Mouse (Mus musculus): Measurements from ENCODE around the gene Cacna2d3.

Gene Cacna2d3

DNA sequence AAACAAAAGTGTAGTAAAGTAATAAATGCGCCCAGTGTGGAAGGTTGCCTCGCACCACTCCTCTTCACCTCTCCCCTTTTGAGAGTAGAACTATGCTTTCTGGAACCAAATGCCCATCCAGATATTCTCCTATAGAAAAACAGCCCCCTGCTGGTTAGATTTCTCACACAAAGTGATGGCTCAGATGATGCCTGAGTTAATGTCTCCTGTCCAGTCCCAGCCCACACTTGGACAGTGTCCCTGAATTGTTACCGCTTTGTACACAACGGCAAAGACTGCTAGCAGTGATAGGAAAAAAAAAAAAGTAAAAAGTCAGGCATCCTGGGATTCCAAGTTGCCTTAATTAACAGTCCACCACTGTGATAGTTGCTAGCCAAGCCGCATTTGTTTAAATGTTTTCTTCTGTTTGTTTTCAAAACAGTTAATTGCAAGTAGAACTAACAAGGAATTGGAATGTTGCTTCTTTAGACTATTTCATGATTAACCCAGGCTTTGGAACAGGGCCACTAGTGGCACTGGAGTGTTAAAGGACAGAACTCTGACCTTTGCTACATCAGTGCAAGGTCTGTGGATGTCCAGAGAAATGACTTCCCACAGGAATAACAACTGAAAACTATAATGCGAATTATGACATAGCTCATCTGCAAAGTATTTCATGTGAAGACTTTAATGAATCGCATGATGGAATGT is 733.3 kb downstream of the Cacna2d3 start:
- no peak for DNase-seq

DNA sequence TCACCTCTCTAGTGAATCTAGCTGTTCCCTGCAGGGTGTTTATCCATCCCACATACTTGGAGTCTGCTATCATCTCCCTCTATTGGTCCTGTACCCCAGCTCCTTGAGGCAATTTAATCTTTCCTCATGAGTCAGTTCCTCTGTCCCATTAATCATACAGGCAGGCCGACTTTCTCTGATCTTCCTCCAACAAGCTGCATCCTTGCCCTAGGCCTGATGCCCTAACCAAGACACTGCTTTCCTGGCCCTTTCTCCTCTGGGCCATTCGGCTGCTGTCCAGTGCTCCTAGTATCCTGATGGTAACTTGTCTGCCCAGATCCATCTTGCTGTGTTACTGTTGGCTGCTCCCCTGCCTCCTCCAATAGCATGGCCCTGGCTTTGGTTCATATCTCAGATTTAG is 737.4 kb downstream of the Cacna2d3 start:
- DNase-seq, result no peak

DNA sequence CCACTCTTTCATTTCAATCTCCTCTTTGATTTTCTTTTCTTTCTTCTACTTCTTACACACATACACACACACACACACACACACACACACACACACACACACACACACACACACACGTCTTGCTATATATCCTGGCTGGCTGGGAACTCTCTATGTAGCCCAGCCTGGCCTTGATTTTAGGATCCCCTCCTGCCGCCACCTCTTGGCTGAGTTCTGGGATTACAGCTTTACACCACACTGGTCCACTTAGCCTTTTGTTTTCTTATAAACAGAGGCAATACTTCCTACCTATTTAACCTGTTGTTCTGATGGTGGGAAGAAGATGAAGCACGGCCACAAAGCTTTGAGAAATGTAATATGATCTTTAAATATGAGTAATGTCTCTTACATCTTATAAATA is 741.2 kb downstream of the Cacna2d3 start:
- DNase-seq, result no peak

DNA sequence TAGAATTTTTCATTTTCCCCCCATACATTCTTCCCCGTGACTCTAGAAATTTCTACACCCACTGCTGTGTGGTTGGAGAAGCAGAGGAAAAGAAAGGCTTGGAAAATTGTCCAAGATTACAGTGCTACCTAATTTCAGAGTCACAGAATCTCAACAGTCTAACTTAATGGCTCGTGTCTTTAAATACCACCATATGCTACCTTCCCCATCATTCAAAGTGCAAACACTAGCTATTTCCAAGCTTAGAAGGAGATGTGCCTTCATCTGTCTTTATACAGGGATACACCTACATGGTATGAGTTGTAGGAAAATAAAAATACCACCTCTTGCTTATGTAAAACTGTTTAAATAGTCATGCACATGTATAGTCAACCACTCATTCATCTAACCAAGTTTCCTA is 742.4 kb downstream of the Cacna2d3 start:
- DNase-seq, result no peak

- DNase-seq, result no peak
Measured at GRCm38 (mm10) chr14:28972620-28973019, 749.0 kb downstream of the Cacna2d3 start.

GRCm38 (mm10) chr14:28969247-28969646 is 752.4 kb downstream of the Cacna2d3 start:
- DNase-seq, result no peak

DNA sequence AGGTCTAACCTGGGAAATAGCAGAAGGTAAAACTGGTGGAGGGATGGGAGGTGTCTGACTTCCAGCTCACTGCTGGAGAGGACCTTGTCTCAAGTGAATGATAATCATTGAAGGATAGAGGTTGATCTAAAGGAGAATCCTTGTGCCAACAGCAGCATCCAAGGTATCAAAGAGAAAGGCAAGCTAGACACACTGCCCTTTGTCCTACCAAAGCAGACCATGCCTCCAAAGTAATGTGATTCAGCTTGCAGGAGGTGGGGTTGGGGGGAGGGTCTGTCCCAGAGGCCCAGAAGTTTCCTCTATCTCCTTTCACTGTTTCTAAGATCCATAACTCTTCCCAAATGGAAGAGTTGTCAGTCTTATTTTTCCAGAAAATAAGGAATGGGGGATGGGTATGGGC is 754.8 kb downstream of the Cacna2d3 start:
- no peak for DNase-seq

GRCm38 (mm10) chr14:28961379-28961778 is 760.3 kb downstream of the Cacna2d3 start:
- DNase-seq, result no peak

- DNase-seq, result no peak
Measured at GRCm38 (mm10) chr14:28959042-28959441, 762.6 kb downstream of the Cacna2d3 start.

DNA sequence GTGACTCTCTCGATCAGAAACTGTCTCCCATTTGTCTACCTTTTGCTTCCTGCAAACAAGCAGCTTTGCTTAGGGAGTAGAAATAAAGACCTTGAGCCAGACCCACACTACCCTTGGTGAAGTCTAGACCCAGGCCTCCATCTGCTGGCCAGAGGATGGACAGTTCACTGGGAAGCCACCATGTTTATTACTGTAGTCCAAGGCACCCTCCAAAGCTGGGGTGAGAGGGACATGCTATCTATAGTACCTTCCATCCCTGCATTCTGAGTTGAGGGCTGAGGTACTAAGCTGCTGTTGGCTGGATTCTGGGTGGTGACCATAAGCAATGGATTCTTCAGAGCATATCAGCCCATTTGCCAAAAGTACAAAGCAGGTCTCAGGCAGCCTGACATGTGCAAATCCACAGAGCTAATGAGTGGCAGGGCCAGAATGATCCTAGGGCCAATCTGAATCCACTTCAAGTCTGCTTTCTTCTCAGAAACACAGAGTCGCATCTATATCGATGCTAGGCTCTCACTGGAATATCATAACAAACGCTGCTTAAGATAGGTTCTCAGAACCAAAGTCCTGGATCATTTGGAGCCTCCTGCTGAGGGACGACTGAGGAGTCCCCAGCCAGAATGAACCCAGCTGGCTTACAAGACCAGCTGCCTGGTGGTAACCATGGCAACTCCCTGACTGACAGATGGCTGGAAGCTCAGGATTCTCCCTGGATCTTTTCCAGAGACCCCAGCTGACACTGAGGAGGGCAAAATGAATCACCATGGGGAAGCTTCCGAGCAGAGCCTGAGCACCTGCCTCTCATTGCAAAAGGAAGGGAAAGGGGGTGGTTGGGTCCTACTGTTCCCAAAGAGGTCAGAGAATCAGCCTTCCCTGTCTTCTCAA is 763.3 kb downstream of the Cacna2d3 start:
- peak; percentile 89 for DNase-seq

DNA sequence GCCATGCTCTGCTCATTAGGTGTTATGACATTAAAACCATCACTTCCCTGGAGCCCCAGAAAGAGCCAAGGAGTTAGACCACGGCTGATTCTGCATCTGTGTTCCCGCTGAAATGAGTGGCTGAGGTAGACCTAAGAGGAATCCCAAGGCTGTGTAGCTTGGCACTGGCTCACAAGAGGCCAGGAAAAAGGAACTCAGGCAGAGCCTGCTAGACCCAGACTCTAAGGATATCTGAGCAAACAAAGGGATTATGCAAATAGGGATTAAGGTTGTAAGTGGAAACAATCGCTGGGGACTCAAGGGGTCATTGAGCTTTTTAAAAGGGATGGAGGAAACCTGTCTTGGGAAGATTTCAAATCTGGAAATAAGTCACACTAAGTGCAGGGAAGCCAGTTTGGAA is 766.5 kb downstream of the Cacna2d3 start:
- no peak for DNase-seq

DNA sequence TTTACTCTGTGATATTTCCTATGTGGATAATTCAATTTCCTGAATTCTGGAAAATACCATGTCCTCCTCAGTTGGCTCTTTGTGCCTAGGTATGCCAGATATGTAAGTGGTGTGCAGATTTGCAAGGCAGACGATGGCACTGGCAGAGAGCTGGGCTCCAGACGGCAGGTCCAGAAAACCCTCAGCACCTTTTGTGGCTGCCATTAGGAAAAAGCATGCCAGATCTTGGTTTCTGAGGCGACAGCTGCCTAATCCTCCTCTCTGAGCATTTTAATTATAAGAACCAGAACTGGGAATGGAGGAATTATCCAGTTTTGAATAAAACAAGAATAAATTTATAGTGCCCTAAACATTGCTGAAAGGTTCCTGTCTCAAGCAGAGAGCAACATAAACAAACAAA is 767.1 kb downstream of the Cacna2d3 start:
- no peak for DNase-seq

DNA sequence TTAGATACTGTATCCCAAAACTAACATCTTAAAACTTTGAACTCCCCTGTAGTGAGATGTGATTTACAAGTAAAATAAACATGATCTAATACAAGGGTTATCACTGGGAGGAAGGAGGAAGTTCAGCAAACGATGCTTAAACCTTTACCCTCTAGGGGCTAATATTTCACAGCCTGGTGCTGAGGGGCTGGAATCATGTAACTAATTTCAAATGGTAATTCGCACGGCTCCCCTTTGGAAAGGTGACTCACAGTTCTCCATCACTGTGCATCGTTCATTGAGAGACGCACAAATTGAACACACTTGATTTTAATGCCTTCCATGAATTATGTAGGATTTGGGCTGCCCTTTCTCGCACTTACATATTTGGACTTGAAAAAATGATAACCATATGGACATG is 767.6 kb downstream of the Cacna2d3 start:
- DNase-seq, result no peak

- no peak for DNase-seq
Measured at GRCm38 (mm10) chr14:28953409-28953808, 768.3 kb downstream of the Cacna2d3 start.

- DNase-seq, result no peak
Measured at GRCm38 (mm10) chr14:28950499-28950898, 771.2 kb downstream of the Cacna2d3 start.

- DNase-seq, result no peak
Measured at GRCm38 (mm10) chr14:28949785-28950184, 771.9 kb downstream of the Cacna2d3 start.

- DNase-seq, result no peak
Measured at GRCm38 (mm10) chr14:28948019-28948850, 773.4 kb downstream of the Cacna2d3 start.

- no peak for DNase-seq
Measured at GRCm38 (mm10) chr14:28932746-28933293, 788.8 kb downstream of the Cacna2d3 start.

- DNase-seq, result no peak
Measured at GRCm38 (mm10) chr14:28923180-28923961, 798.3 kb downstream of the Cacna2d3 start.

- DNase-seq, result no peak
Measured at GRCm38 (mm10) chr14:28918871-28919270, 802.8 kb downstream of the Cacna2d3 start.

GRCm38 (mm10) chr14:28915004-28915403 is 806.7 kb downstream of the Cacna2d3 start:
- no peak for DNase-seq

- no peak for DNase-seq
Measured at GRCm38 (mm10) chr14:28907659-28908058, 814.0 kb downstream of the Cacna2d3 start.
